Mouse (Mus musculus): ENCODE data around the gene Pgbd1. TPM values are rescaled to one million over a fixed set of nuclear protein-coding genes. Genes with fewer than 3 reads are reported as not detected.
"Not testable (repeated sequence)": the region's sequence is repeated elsewhere in the genome, so short reads cannot be mapped to it uniquely, and the experiment has no call there.

Pgbd1 gene
- total and polyA plus RNA-seq, 2 experiments from 2014 or later: 2.1 to 6.3 TPM

GRCm38 (mm10) chr13:21397486-21397885, 43.4 kb downstream of the Pgbd1 start:
- Histone ChIP-seq H3K4me3 (ENCODE audit: low read length) (no peak overlapping the region), H3K36me3 (ENCODE audit: insufficient read depth, low read length) (peaks cover 23% of the 10 kb centered on the region), H3K27me3 (ENCODE audit: insufficient read depth, low read length) (no peaks in the 10 kb centered on the region), H3K4me1 (ENCODE audit: insufficient read depth, low read length) (peaks cover 3% of the 10 kb centered on the region; the same call in 1 of the 2 replicates), H3K9me3 (ENCODE audit: low read length) (no peaks in the 10 kb centered on the region), H3K4me2 (ENCODE audit: low read depth, low read length) (no peak overlapping the region), H3K9ac (replicated peaks; ENCODE audit: low read length) (no peak overlapping the region), H3K27ac (no peak overlapping the region)
- WGBS: 93% methylated on average over 2 of the region's 2 CpGs
- no peak for TF ChIP-seq CTCF (IDR thresholded peaks at IDR 0.05; ENCODE audit: low read depth)
- ATAC-seq: no peak
- no peak for DNase-seq (ENCODE audit: low spot score)

- peaks cover 37% of the 10 kb centered on the region for H3K36me3 ChIP-seq (ENCODE audit: insufficient read depth, low read length)
Observed at GRCm38 (mm10) chr13:21396048-21396447, 44.8 kb downstream of the Pgbd1 start.

GRCm38 (mm10) chr13:21395623-21396022, 45.2 kb downstream of the Pgbd1 start:
- Histone ChIP-seq H3K27ac (no peak overlapping the region), H3K36me3 (ENCODE audit: insufficient read depth, low read length) (peaks cover 41% of the 10 kb centered on the region), H3K27me3 (ENCODE audit: insufficient read depth, low read length) (no peaks in the 10 kb centered on the region), H3K4me3 (ENCODE audit: low read length) (no peak overlapping the region), H3K9me3 (ENCODE audit: low read length) (no peaks in the 10 kb centered on the region), H3K9ac (replicated peaks; ENCODE audit: low read length) (no peak overlapping the region), H3K4me2 (ENCODE audit: low read depth, low read length) (no peak overlapping the region), H3K4me1 (ENCODE audit: insufficient read depth, low read length) (peaks cover 3% of the 10 kb centered on the region; the same call in 1 of the 2 replicates)
- DNase-seq (ENCODE audit: low spot score): no peak
- 95% methylated on average over 6 of the region's 6 CpGs for WGBS
- TF ChIP-seq CTCF (IDR thresholded peaks at IDR 0.05; ENCODE audit: low read depth): no peak
- no peak for ATAC-seq

More at GRCm38 (mm10) chr13:21396048-21396447, 44.8 kb downstream of the Pgbd1 start:
- DNase-seq (ENCODE audit: low spot score); H3K4me1 ChIP-seq (ENCODE audit: insufficient read depth, low read length); H3K27me3 ChIP-seq (ENCODE audit: insufficient read depth, low read length); H3K9ac ChIP-seq (replicated peaks; ENCODE audit: low read length); H3K27ac ChIP-seq; H3K4me3 ChIP-seq (ENCODE audit: low read length); H3K9me3 ChIP-seq (ENCODE audit: low read length); H3K4me2 ChIP-seq (ENCODE audit: low read depth, low read length): not testable (repeated sequence)
- peak; percentile 47; the same call in 1 of the 2 replicates for ATAC-seq
- 93% methylated on average over 16 of the region's 18 CpGs for WGBS

- ATAC-seq (no peak), DNase-seq (ENCODE audit: low spot score) (no peak)
- Histone ChIP-seq H3K4me2 (ENCODE audit: low read depth, low read length) (no peak overlapping the region), H3K4me3 (ENCODE audit: low read length) (no peak overlapping the region), H3K4me1 (ENCODE audit: insufficient read depth, low read length) (peaks cover 3% of the 10 kb centered on the region; the same call in 1 of the 2 replicates), H3K9me3 (ENCODE audit: low read length) (no peaks in the 10 kb centered on the region), H3K27ac (no peak overlapping the region), H3K9ac (replicated peaks; ENCODE audit: low read length) (no peak overlapping the region), H3K27me3 (ENCODE audit: insufficient read depth, low read length) (no peaks in the 10 kb centered on the region), H3K36me3 (ENCODE audit: insufficient read depth, low read length) (peaks cover 45% of the 10 kb centered on the region)
- 100% methylated on average over 1 of the region's 1 CpGs for WGBS
- no peak for TF ChIP-seq CTCF (IDR thresholded peaks at IDR 0.05; ENCODE audit: low read depth)
Observed at GRCm38 (mm10) chr13:21395211-21395610, 45.6 kb downstream of the Pgbd1 start.

GRCm38 (mm10) chr13:21377773-21378172, 63.1 kb downstream of the Pgbd1 start:
- TF ChIP-seq CTCF (IDR thresholded peaks at IDR 0.05; ENCODE audit: low read depth): no peak
- Histone ChIP-seq H3K4me1 (ENCODE audit: insufficient read depth, low read length) (no peaks in the 10 kb centered on the region), H3K9me3 (ENCODE audit: low read length) (no peaks in the 10 kb centered on the region), H3K27ac (no peak overlapping the region), H3K4me3 (ENCODE audit: low read length) (no peak overlapping the region), H3K9ac (replicated peaks; ENCODE audit: low read length) (no peak overlapping the region), H3K27me3 (ENCODE audit: insufficient read depth, low read length) (no peaks in the 10 kb centered on the region), H3K36me3 (ENCODE audit: insufficient read depth, low read length) (no peaks in the 10 kb centered on the region), H3K4me2 (ENCODE audit: low read depth, low read length) (no peak overlapping the region)
- 84% methylated on average over 2 of the region's 2 CpGs for WGBS
- DNase-seq (ENCODE audit: low spot score): no peak
- no peak for ATAC-seq

- no peak overlapping the region for H3K9ac ChIP-seq (replicated peaks; ENCODE audit: low read length)
- no peak overlapping the region for H3K4me2 ChIP-seq (ENCODE audit: low read depth, low read length)
- ATAC-seq (no peak), DNase-seq (ENCODE audit: low spot score) (no peak)
- H3K4me1 ChIP-seq (ENCODE audit: insufficient read depth, low read length): no peaks in the 10 kb centered on the region
- peaks cover 21% of the 10 kb centered on the region for H3K36me3 ChIP-seq (ENCODE audit: insufficient read depth, low read length)
- H3K27ac ChIP-seq: no peak overlapping the region
- WGBS: 89% methylated on average over 2 of the region's 2 CpGs
- no peak for TF ChIP-seq CTCF (IDR thresholded peaks at IDR 0.05; ENCODE audit: low read depth)
- H3K9me3 ChIP-seq (ENCODE audit: low read length): no peaks in the 10 kb centered on the region
- H3K27me3 ChIP-seq (ENCODE audit: insufficient read depth, low read length): no peaks in the 10 kb centered on the region
- H3K4me3 ChIP-seq (ENCODE audit: low read length): no peak overlapping the region
Observed at GRCm38 (mm10) chr13:21372700-21373099, 68.2 kb downstream of the Pgbd1 start.

MicroRNAs within 50 kb of the gene (microRNA counts, 519-probe panel; counts per million panel counts)
- microRNA mmu-miR-1896: not detected

Small RNA genes lying within 50 kb of the gene (microRNA-seq; reads per million reads assigned to microRNA genes)
- 0 reads per million in 2 experiments for gene Mir1896
- 0 to 0.53 reads per million in 2 experiments for gene Mir6942

Other genes with a start within 250 kb of the Pgbd1 start
- not detected in 2 replicates for gene Gpx5, start 148.3 kb downstream of the Pgbd1 start, total RNA-seq (2014; rRNA removed)
- gene Gpx5, start 148.3 kb downstream of the Pgbd1 start, polyA plus RNA-seq (2015; fragmentation: Nextera tagmentation; extraction: Ambion mirVana): not detected in 2 replicates
- 0.32 and 0.84 TPM in 2 replicates for gene Gpx6, start 128.9 kb downstream of the Pgbd1 start, total RNA-seq (2014; rRNA removed)
- 0.59 and 0.61 TPM in 2 replicates for gene Gpx6, start 128.9 kb downstream of the Pgbd1 start, polyA plus RNA-seq (2015; fragmentation: Nextera tagmentation; extraction: Ambion mirVana)
- gene Olfr1367, start 94.1 kb downstream of the Pgbd1 start, total RNA-seq (2014; rRNA removed): not detected in 2 replicates
- gene Olfr1367, start 94.1 kb downstream of the Pgbd1 start, polyA plus RNA-seq (2015; fragmentation: Nextera tagmentation; extraction: Ambion mirVana): not detected in 2 replicates
- 4.0 and 5.3 TPM in 2 replicates for gene Zscan12, start 78.2 kb downstream of the Pgbd1 start, total RNA-seq (2014; rRNA removed)
- 7.7 and 8.1 TPM in 2 replicates for gene Zscan12, start 78.2 kb downstream of the Pgbd1 start, polyA plus RNA-seq (2015; fragmentation: Nextera tagmentation; extraction: Ambion mirVana)
- 36.4 and 47.1 TPM in 2 replicates for gene Zkscan3, start 38.3 kb downstream of the Pgbd1 start, total RNA-seq (2014; rRNA removed)
- gene Zkscan3, start 38.3 kb downstream of the Pgbd1 start, polyA plus RNA-seq (2015; fragmentation: Nextera tagmentation; extraction: Ambion mirVana): 45.9 and 48.2 TPM in 2 replicates
- gene Zscan26, start 12.7 kb upstream of the Pgbd1 start, total RNA-seq (2014; rRNA removed): 18.8 and 18.9 TPM in 2 replicates
- 19.4 and 23.5 TPM in 2 replicates for gene Zscan26, start 12.7 kb upstream of the Pgbd1 start, polyA plus RNA-seq (2015; fragmentation: Nextera tagmentation; extraction: Ambion mirVana)
- gene Nkapl, start 27.5 kb upstream of the Pgbd1 start, total RNA-seq (2014; rRNA removed): 0.86 and 1.1 TPM in 2 replicates
- 1.5 and 2.6 TPM in 2 replicates for gene Nkapl, start 27.5 kb upstream of the Pgbd1 start, polyA plus RNA-seq (2015; fragmentation: Nextera tagmentation; extraction: Ambion mirVana)
- gene Zkscan4, start 37.8 kb upstream of the Pgbd1 start, total RNA-seq (2014; rRNA removed): 6.0 and 6.2 TPM in 2 replicates
- gene Zkscan4, start 37.8 kb upstream of the Pgbd1 start, polyA plus RNA-seq (2015; fragmentation: Nextera tagmentation; extraction: Ambion mirVana): 5.1 and 5.6 TPM in 2 replicates
- not detected in 2 replicates for gene Gm10065, start 38.4 kb upstream of the Pgbd1 start, total RNA-seq (2014; rRNA removed)
- gene Gm10065, start 38.4 kb upstream of the Pgbd1 start, polyA plus RNA-seq (2015; fragmentation: Nextera tagmentation; extraction: Ambion mirVana): not detected in 2 replicates
- 0.14 and 0.16 TPM in 2 replicates for gene AK157302, start 54.2 kb upstream of the Pgbd1 start, total RNA-seq (2014; rRNA removed)
- 0.43 and 0.53 TPM in 2 replicates for gene AK157302, start 54.2 kb upstream of the Pgbd1 start, polyA plus RNA-seq (2015; fragmentation: Nextera tagmentation; extraction: Ambion mirVana)
- gene Gm11273, start 60.4 kb upstream of the Pgbd1 start, total RNA-seq (2014; rRNA removed): 20.4 and 83.2 TPM in 2 replicates
- 7.7 and 8.2 TPM in 2 replicates for gene Gm11273, start 60.4 kb upstream of the Pgbd1 start, polyA plus RNA-seq (2015; fragmentation: Nextera tagmentation; extraction: Ambion mirVana)
- gene Zkscan8, start 90.1 kb upstream of the Pgbd1 start, total RNA-seq (2014; rRNA removed): 7.1 and 8.9 TPM in 2 replicates
- gene Zkscan8, start 90.1 kb upstream of the Pgbd1 start, polyA plus RNA-seq (2015; fragmentation: Nextera tagmentation; extraction: Ambion mirVana): 2.7 and 2.8 TPM in 2 replicates
- not detected in 2 replicates for gene Olfr1366, start 101.8 kb upstream of the Pgbd1 start, total RNA-seq (2014; rRNA removed)
- 0.19 and 0.23 TPM in 2 replicates for gene Olfr1366, start 101.8 kb upstream of the Pgbd1 start, polyA plus RNA-seq (2015; fragmentation: Nextera tagmentation; extraction: Ambion mirVana)
- not detected in 2 replicates for gene Olfr1535, start 118.8 kb upstream of the Pgbd1 start, total RNA-seq (2014; rRNA removed)
- 0.11 and 0.16 TPM in 2 replicates for gene Olfr1535, start 118.8 kb upstream of the Pgbd1 start, polyA plus RNA-seq (2015; fragmentation: Nextera tagmentation; extraction: Ambion mirVana)
- gene Olfr1364, start 140.7 kb upstream of the Pgbd1 start, total RNA-seq (2014; rRNA removed): not detected in 2 replicates
- gene Olfr1364, start 140.7 kb upstream of the Pgbd1 start, polyA plus RNA-seq (2015; fragmentation: Nextera tagmentation; extraction: Ambion mirVana): not detected in 2 replicates
- not detected in 2 replicates for gene Olfr1362, start 173.0 kb upstream of the Pgbd1 start, total RNA-seq (2014; rRNA removed)
- not detected in 2 replicates for gene Olfr1362, start 173.0 kb upstream of the Pgbd1 start, polyA plus RNA-seq (2015; fragmentation: Nextera tagmentation; extraction: Ambion mirVana)
- not detected in 2 replicates for gene Olfr11, start 201.5 kb upstream of the Pgbd1 start, total RNA-seq (2014; rRNA removed)
- gene Olfr11, start 201.5 kb upstream of the Pgbd1 start, polyA plus RNA-seq (2015; fragmentation: Nextera tagmentation; extraction: Ambion mirVana): 0.09 TPM in 1 of 2 replicates, not detected in the other
- gene Olfr1361, start 222.3 kb upstream of the Pgbd1 start, total RNA-seq (2014; rRNA removed): not detected in 2 replicates
- not detected in 2 replicates for gene Olfr1361, start 222.3 kb upstream of the Pgbd1 start, polyA plus RNA-seq (2015; fragmentation: Nextera tagmentation; extraction: Ambion mirVana)
- gene Olfr1360, start 236.3 kb upstream of the Pgbd1 start, total RNA-seq (2014; rRNA removed): not detected in 2 replicates
- gene Olfr1360, start 236.3 kb upstream of the Pgbd1 start, polyA plus RNA-seq (2015; fragmentation: Nextera tagmentation; extraction: Ambion mirVana): not detected in 2 replicates

Measured in hindbrain, postnatal 0 days (tissue).